Mouse (Mus musculus) hindbrain, postnatal 0 days (tissue): ENCODE measurements at regions not wholly inside any gene's neighbourhood (a gene's known extent, or its start where the extent isn't known, plus 50 kb on each side); places are given as distances from the start of the nearest gene placed in this dataset.

Source experiments
- ATAC-seq: fragments of 200-750 bp; cut with Nextera tagmentation; 2 replicates; pipeline ENCODE4 v1.8.0; 2017; ENCODE audit warnings: mild to moderate bottlenecking, moderate TSS enrichment, moderate library complexity
- DNase-seq: peaks from one replicate; pipeline ENCODE4 v3.0.0-alpha.2; 2015; ENCODE audit warnings: low spot score
- H3K27ac ChIP-seq: fragments of 300-500 bp; sonication (generic); 2 replicates; pipeline ENCODE4 v1.5.1; 2014; ENCODE audit warnings: mild to moderate bottlenecking
- H3K27me3 ChIP-seq: fragments of 300-500 bp; sonication (generic); 2 replicates; pipeline ENCODE4 v1.6.1; 2014; ENCODE audit warnings: low read length, mixed read lengths; ENCODE audit not compliant: insufficient read depth
- H3K36me3 ChIP-seq: fragments of 300-500 bp; sonication (generic); 2 replicates; pipeline ENCODE4 v1.6.1; 2014; ENCODE audit warnings: low read length, mixed read lengths; ENCODE audit not compliant: insufficient read depth
- H3K4me1 ChIP-seq: fragments of 300-500 bp; sonication (generic); 2 replicates; pipeline ENCODE4 v1.6.1; 2014; ENCODE audit warnings: antibody characterized with exemption, low read length, mixed read lengths; ENCODE audit not compliant: insufficient read depth
- H3K4me2 ChIP-seq: fragments of 300-500 bp; sonication (generic); 2 replicates; pipeline ENCODE4 v1.6.1; 2014; ENCODE audit warnings: low read depth, mild to moderate bottlenecking, low read length, moderate library complexity, mixed read lengths
- H3K4me3 ChIP-seq: fragments of 300-500 bp; sonication (generic); 2 replicates; pipeline ENCODE4 v1.5.1; 2014; ENCODE audit warnings: low read length
- H3K9ac ChIP-seq: fragments of 300-500 bp; sonication (generic); replicated peaks from 2 replicates; pipeline ENCODE4 v1.6.1; 2014; ENCODE audit warnings: mild to moderate bottlenecking, low read length, moderate library complexity, mixed read lengths
- H3K9me3 ChIP-seq: fragments of 300-500 bp; sonication (generic); 2 replicates; pipeline ENCODE4 v1.6.1; 2016; ENCODE audit warnings: low read length, mixed read lengths
- CTCF ChIP-seq: IDR thresholded peaks from 2 replicates; pipeline ENCODE4 v1.5.1; 2016; ENCODE audit warnings: antibody characterized with exemption, control low read depth, low read depth
- WGBS: fragments of 180-500 bp; shearing (Covaris S2); extraction: QIAGEN DNeasy Blood & Tissue Kit; methylation state at CpG from one replicate; pipeline ENCODE4 v1.1.7; 2014; 5-methylcytosine and 5-hydroxymethylcytosine counted together

GRCm38 (mm10) chr3:136450361-136450895, 124.6 kb upstream of the Bank1 start:
- WGBS, result 92% methylated on average over 2 of the region's 2 CpGs
- Histone ChIP-seq H3K4me2 (no peak overlapping the region), H3K9ac (no peak overlapping the region), H3K4me3 (no peak overlapping the region), H3K36me3 (no peaks in the 10 kb centered on the region), H3K4me1 (no peaks in the 10 kb centered on the region), H3K27me3 (no peaks in the 10 kb centered on the region), H3K27ac (no peak overlapping the region), H3K9me3 (no peaks in the 10 kb centered on the region)
- no peak for DNase-seq
- ATAC-seq, result no peak
- TF ChIP-seq CTCF, result no peak

- Histone ChIP-seq H3K36me3 (no peaks in the 10 kb centered on the region), H3K4me3 (no peak overlapping the region), H3K4me2 (no peak overlapping the region), H3K9ac (no peak overlapping the region), H3K27ac (no peak overlapping the region), H3K27me3 (no peaks in the 10 kb centered on the region), H3K9me3 (no peaks in the 10 kb centered on the region), H3K4me1 (no peaks in the 10 kb centered on the region)
- TF ChIP-seq CTCF, result no peak
- 42% methylated on average over 4 of the region's 4 CpGs for WGBS
- DNase-seq (peak; percentile 45), ATAC-seq (peak; percentile 71; the same call in 1 of the 2 replicates)
These were observed 123.5 kb upstream of the Bank1 start for GRCm38 (mm10) chr3:136449364-136449763.

GRCm38 (mm10) chr3:136444598-136444997, 118.7 kb upstream of the Bank1 start:
- Histone ChIP-seq H3K36me3 (no peaks in the 10 kb centered on the region), H3K4me3 (no peak overlapping the region), H3K9me3 (no peaks in the 10 kb centered on the region), H3K9ac (no peak overlapping the region), H3K4me1 (no peaks in the 10 kb centered on the region), H3K27ac (no peak overlapping the region), H3K4me2 (no peak overlapping the region), H3K27me3 (no peaks in the 10 kb centered on the region)
- 40% methylated on average over 2 of the region's 2 CpGs for WGBS
- DNase-seq (peak; percentile 40), ATAC-seq (peak; percentile 68)
- TF ChIP-seq CTCF, result no peak

- DNase-seq (no peak), ATAC-seq (peak; percentile 40; the same call in 1 of the 2 replicates)
- H3K4me2 ChIP-seq, result no peak overlapping the region
- no peak overlapping the region for H3K27ac ChIP-seq
- WGBS, result 72% methylated on average over 2 of the region's 2 CpGs
- no peak overlapping the region for H3K4me3 ChIP-seq
- no peak; the same call in 1 of the 2 replicates for TF ChIP-seq CTCF
- no peaks in the 10 kb centered on the region for H3K4me1 ChIP-seq
- no peaks in the 10 kb centered on the region for H3K36me3 ChIP-seq
- no peak overlapping the region for H3K9ac ChIP-seq
- H3K9me3 ChIP-seq, result no peaks in the 10 kb centered on the region
- H3K27me3 ChIP-seq, result no peaks in the 10 kb centered on the region
These were observed 116.2 kb upstream of the Bank1 start for GRCm38 (mm10) chr3:136442099-136442498.

- H3K4me2 ChIP-seq, result no peak overlapping the region
- no peaks in the 10 kb centered on the region for H3K27me3 ChIP-seq
- H3K27ac ChIP-seq, result no peak overlapping the region
- no peak overlapping the region for H3K9ac ChIP-seq
- H3K36me3 ChIP-seq, result no peaks in the 10 kb centered on the region
- H3K4me1 ChIP-seq, result no peaks in the 10 kb centered on the region
- DNase-seq (no peak), ATAC-seq (no peak)
- 73% methylated on average over 7 of the region's 7 CpGs for whole genome bisulfite sequencing
- H3K4me3 ChIP-seq, result no peak overlapping the region
- H3K9me3 ChIP-seq, result no peaks in the 10 kb centered on the region
- no peak for TF ChIP-seq CTCF
These were observed 114.2 kb upstream of the Bank1 start for GRCm38 (mm10) chr3:136439907-136440645.

- H3K9ac ChIP-seq, result no peak overlapping the region
- ATAC-seq, result no peak
- no peak for DNase-seq
- no peak overlapping the region for H3K27ac ChIP-seq
- H3K9me3 ChIP-seq, result no peaks in the 10 kb centered on the region
- no peaks in the 10 kb centered on the region for H3K27me3 ChIP-seq
- no peaks in the 10 kb centered on the region for H3K36me3 ChIP-seq
- no peaks in the 10 kb centered on the region for H3K4me1 ChIP-seq
- no peak overlapping the region for H3K4me2 ChIP-seq
- no peak overlapping the region for H3K4me3 ChIP-seq
- WGBS, result 79% methylated on average over 5 of the region's 5 CpGs
- no peak for TF ChIP-seq CTCF
These were observed 113.5 kb upstream of the Bank1 start for GRCm38 (mm10) chr3:136439350-136439749.

- no peak overlapping the region for H3K4me3 ChIP-seq
- no peak overlapping the region for H3K27ac ChIP-seq
- no peak overlapping the region for H3K9ac ChIP-seq
- ATAC-seq (no peak), DNase-seq (no peak)
- WGBS, result 75% methylated on average over 5 of the region's 5 CpGs
- no peak overlapping the region for H3K4me2 ChIP-seq
- H3K4me1 ChIP-seq, result no peaks in the 10 kb centered on the region
- no peaks in the 10 kb centered on the region for H3K9me3 ChIP-seq
- no peak for TF ChIP-seq CTCF
- H3K27me3 ChIP-seq, result no peaks in the 10 kb centered on the region
- H3K36me3 ChIP-seq, result no peaks in the 10 kb centered on the region
These were observed 108.5 kb upstream of the Bank1 start for GRCm38 (mm10) chr3:136434407-136434806.
